Comparison of ENCODE assay signal across 18 mouse cellular contexts in genomic region chr14:24144821-24145220, GRCm38 (mm10).
DNase-seq lines count a peak whose midpoint lies in the region; ATAC-seq lines count a peak whose summit lies in the region.
"Had no signal": no experiment of that assay in that cellular context is flagged by ENCODE, and none has a peak within 500 bp of the region (broad histone marks: within the 10 kb centered on the region; RNA-seq: fewer than 3 reads in every experiment).

No protein-coding gene starts in this region.

- no peak overlapping the region for H3K9ac ChIP-seq in midbrain, embryonic 11.5 days (ENCODE audit: low read length)
- H3K9ac ChIP-seq in midbrain, embryonic 12.5 days (replicated peaks), result no peak overlapping the region
- H3K9ac ChIP-seq in neural tube, embryonic 15.5 days (replicated peaks), result no peak overlapping the region
- H3K9ac ChIP-seq: forebrain, embryonic 15.5 days had no signal

- WGBS in midbrain, embryonic 10.5 days, result 79% methylated on average over 3 of the region's 3 CpGs
- 73% methylated on average over 3 of the region's 3 CpGs for WGBS in midbrain, embryonic 11.5 days
- 69% methylated on average over 3 of the region's 3 CpGs for WGBS in midbrain, embryonic 12.5 days
- 44% methylated on average over 3 of the region's 3 CpGs for WGBS in neural tube, embryonic 15.5 days

- H3K4me3 ChIP-seq in midbrain, embryonic 10.5 days, result peak overlapping the region; percentile 4; the same call in 1 of the 2 replicates
- no peak overlapping the region for H3K4me3 ChIP-seq in midbrain, embryonic 11.5 days (ENCODE audit: low read depth, low read length)
- no peak overlapping the region for H3K4me3 ChIP-seq in midbrain, embryonic 12.5 days
- H3K4me3 ChIP-seq in neural tube, embryonic 15.5 days (replicated peaks), result no peak overlapping the region
- H3K4me3 ChIP-seq: forebrain, embryonic 15.5 days; heart, embryonic 10.5 days; left cerebral cortex, adult 2 months had no signal

- ATAC-seq in midbrain, embryonic 11.5 days (ENCODE audit: low FRiP score), result no peak
- ATAC-seq in midbrain, embryonic 12.5 days (ENCODE audit: low FRiP score, low read depth), result no peak
- ATAC-seq in neural tube, embryonic 15.5 days (ENCODE audit: low FRiP score), result no peak
- ATAC-seq: forebrain, embryonic 15.5 days had no signal

- no peaks in the 10 kb centered on the region for H3K9me3 ChIP-seq in midbrain, embryonic 10.5 days (replicated peaks)
- no peaks in the 10 kb centered on the region for H3K9me3 ChIP-seq in midbrain, embryonic 11.5 days (ENCODE audit: control insufficient read depth, low read length)
- H3K9me3 ChIP-seq in midbrain, embryonic 12.5 days, result no peaks in the 10 kb centered on the region
- H3K9me3 ChIP-seq in neural tube, embryonic 15.5 days (replicated peaks), result no peaks in the 10 kb centered on the region
- H3K9me3 ChIP-seq: forebrain, embryonic 15.5 days; heart, embryonic 10.5 days had no signal

- DNase-seq in midbrain, embryonic 10.5 days (ENCODE audit: low spot score), result no peak
- no peak for DNase-seq in midbrain, embryonic 11.5 days (ENCODE audit: low spot score, missing footprints)
- DNase-seq in R1 (ENCODE audit: low read depth, low spot score), result peak; percentile 79
- no peak for DNase-seq in spleen, postnatal 4 days (ENCODE audit: low spot score in 2 of 2)
- no peak for DNase-seq in gastrocnemius, postnatal 10 days
- DNase-seq: adrenal gland, adult 2 months; cerebellum, adult 8-10 months; kidney, adult 2 months; kidney, postnatal 25 days; lung, adult 18-20 months; lung, postnatal 36 days; thymus, postnatal 36 days had no signal

- H3K36me3 ChIP-seq in midbrain, embryonic 10.5 days, result peaks cover 85% of the 10 kb centered on the region
- peaks cover 9% of the 10 kb centered on the region; the same call in 1 of the 2 replicates for H3K36me3 ChIP-seq in midbrain, embryonic 11.5 days (ENCODE audit: control insufficient read depth, insufficient read depth, low read length)
- H3K36me3 ChIP-seq in midbrain, embryonic 12.5 days, result peaks cover 57% of the 10 kb centered on the region
- H3K36me3 ChIP-seq in neural tube, embryonic 15.5 days, result peaks cover 71% of the 10 kb centered on the region

- no peaks in the 10 kb centered on the region for H3K27me3 ChIP-seq in midbrain, embryonic 10.5 days (ENCODE audit: low read depth, poor library complexity, severe bottlenecking)
- H3K27me3 ChIP-seq in midbrain, embryonic 11.5 days (ENCODE audit: control insufficient read depth, insufficient read depth, low read length), result no peaks in the 10 kb centered on the region
- H3K27me3 ChIP-seq in midbrain, embryonic 12.5 days, result no peaks in the 10 kb centered on the region
- no peaks in the 10 kb centered on the region for H3K27me3 ChIP-seq in neural tube, embryonic 15.5 days (replicated peaks)
- H3K27me3 ChIP-seq: forebrain, embryonic 15.5 days had no signal

- no peak overlapping the region for H3K4me2 ChIP-seq in midbrain, embryonic 11.5 days
- H3K4me2 ChIP-seq in midbrain, embryonic 12.5 days (replicated peaks), result no peak overlapping the region
- no peak overlapping the region for H3K4me2 ChIP-seq in neural tube, embryonic 15.5 days
- H3K4me2 ChIP-seq: forebrain, embryonic 15.5 days; liver, embryonic 11.5 days had no signal

- H3K4me1 ChIP-seq in midbrain, embryonic 10.5 days, result peaks cover 20% of the 10 kb centered on the region
- peaks cover 8% of the 10 kb centered on the region for H3K4me1 ChIP-seq in midbrain, embryonic 11.5 days (ENCODE audit: control insufficient read depth, insufficient read depth, low read length)
- H3K4me1 ChIP-seq in midbrain, embryonic 12.5 days, result peaks cover 8% of the 10 kb centered on the region
- H3K4me1 ChIP-seq in neural tube, embryonic 15.5 days, result peaks cover 10% of the 10 kb centered on the region; the same call in 1 of the 2 replicates
- H3K4me1 ChIP-seq: forebrain, embryonic 15.5 days had no signal

- 0 out of 2 replicates have a peak overlapping the region, but pooled peaks have one; percentile 69 for H3K27ac ChIP-seq in midbrain, embryonic 10.5 days (replicated peaks)
- H3K27ac ChIP-seq in midbrain, embryonic 11.5 days (ENCODE audit: low read depth, low read length), result no peak overlapping the region
- H3K27ac ChIP-seq in midbrain, embryonic 12.5 days (replicated peaks), result peak overlapping the region; percentile 1; the same call in 1 of the 2 replicates
- 0 out of 2 replicates have a peak overlapping the region, but pooled peaks have one; percentile 6 for H3K27ac ChIP-seq in neural tube, embryonic 15.5 days (replicated peaks)
- H3K27ac ChIP-seq: forebrain, embryonic 15.5 days; heart, embryonic 10.5 days; left cerebral cortex, adult 2 months had no signal
